Mouse (Mus musculus) bone marrow, adult 2 months (tissue): ENCODE results near the gene Ehmt1.
A peak's percentile ranks its signal among the peaks of the same experiment; 100 is the strongest.

Experiments
- CTCF ChIP-seq: fragments of 200-500 bp; IDR thresholded peaks from 2 replicates; pipeline ENCODE4 v1.5.1; 2011; ENCODE audit warnings: low read length, control low read depth; ENCODE audit not compliant: control insufficient read depth, insufficient read depth
- POLR2A ChIP-seq: fragments of 200-500 bp; IDR thresholded peaks from 2 replicates; pipeline ENCODE4 v1.6.1; 2011; ENCODE audit warnings: low read depth, mild to moderate bottlenecking, control low read depth, low read length, borderline replicate concordance; ENCODE audit not compliant: control insufficient read depth

DNA sequence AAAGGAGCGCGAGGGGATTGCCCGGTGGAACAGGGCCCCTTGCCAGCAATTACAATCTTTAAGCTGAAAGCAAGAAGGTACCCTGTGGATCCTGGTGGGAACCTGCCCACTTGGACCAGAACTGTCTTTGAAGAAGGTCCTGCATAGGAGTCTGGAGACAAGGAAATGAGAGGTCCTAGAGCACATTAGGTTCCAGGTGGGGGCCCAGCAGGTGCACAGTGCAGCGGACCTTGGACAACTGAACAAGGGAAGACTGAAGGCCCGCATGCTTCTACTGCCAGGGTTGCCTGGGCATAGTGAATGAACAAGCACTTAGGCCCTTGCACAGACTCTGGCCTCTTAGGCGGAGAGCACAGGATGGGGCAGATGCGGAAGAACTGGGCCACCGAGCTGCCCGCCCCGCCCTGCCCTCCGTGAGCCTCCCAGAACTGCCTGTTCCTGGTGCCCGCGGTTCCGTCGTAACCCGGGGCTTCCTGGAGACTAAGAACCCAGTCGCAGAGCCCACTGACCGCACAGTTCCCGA, 15.1 kb upstream of the Ehmt1 start:
- TF ChIP-seq POLR2A (0 out of 2 replicates have a peak, but pooled peaks have one; percentile 13), CTCF (no peak)
